Comparison of ENCODE assay signal across 9 mouse cellular contexts in genomic region chr6:100502961-100503782, GRCm38 (mm10).
A peak's percentile ranks its signal among the peaks of the same experiment; 100 is the strongest.
DNase-seq lines count a peak whose midpoint lies in the region; ATAC-seq and TF ChIP-seq lines count a peak whose summit lies in the region.
"Had no signal": no experiment of that assay in that cellular context is flagged by ENCODE, and none has a peak within 500 bp of the region (broad histone marks: within the 10 kb centered on the region; RNA-seq: fewer than 3 reads in every experiment).

No protein-coding gene starts in this region.

- peaks cover 13% of the 10 kb centered on the region for H3K27me3 ChIP-seq in neural tube, embryonic 15.5 days (replicated peaks)

- H3K36me3 ChIP-seq in neural tube, embryonic 15.5 days = no peaks in the 10 kb centered on the region

- no peaks in the 10 kb centered on the region for H3K9me3 ChIP-seq in neural tube, embryonic 15.5 days (replicated peaks)

- H3K9ac ChIP-seq in neural tube, embryonic 15.5 days (replicated peaks) = no peak overlapping the region

- DNase-seq in layer of hippocampus, adult 2 months (ENCODE audit: low spot score in 2 of 2) = peak; percentile 13 to 16
- DNase-seq in layer of hippocampus, adult 9-10 months (ENCODE audit: low spot score) = no peak
- DNase-seq in adrenal gland, postnatal 14 days = peak; percentile 86
- peak; percentile 72 for DNase-seq in heart, postnatal 4 days
- peak; percentile 33 for DNase-seq in lung, postnatal 10 days
- DNase-seq in spleen, adult 12 weeks (ENCODE audit: low spot score) = no peak

- WGBS in neural tube, embryonic 15.5 days = 63% methylated on average over 14 of the region's 14 CpGs

- no peak for TF ChIP-seq POLR2A in embryonic fibroblast, embryonic 13.5 days (IDR thresholded peaks at IDR 0.05; ENCODE audit: low read depth, low read length)

- no peak for TF ChIP-seq CTCF in layer of hippocampus, adult 2 months (conservative IDR thresholded peaks at IDR 0.05)
- no peak for TF ChIP-seq CTCF in embryonic fibroblast, embryonic 13.5 days (IDR thresholded peaks at IDR 0.05; ENCODE audit: borderline replicate concordance, insufficient read depth, low read length)

- H3K4me1 ChIP-seq in embryonic fibroblast, embryonic 13.5 days (ENCODE audit: control insufficient read depth, insufficient read depth, low read length) = peaks cover 24% of the 10 kb centered on the region
- peaks cover 32% of the 10 kb centered on the region for H3K4me1 ChIP-seq in neural tube, embryonic 15.5 days

- H3K4me2 ChIP-seq in neural tube, embryonic 15.5 days = no peak overlapping the region

- no peak for ATAC-seq in neural tube, embryonic 15.5 days (ENCODE audit: low FRiP score)

- H3K27ac ChIP-seq in layer of hippocampus, adult 2 months = no peak overlapping the region
- peak overlapping the region; percentile 19; the same call in 1 of the 2 replicates for H3K27ac ChIP-seq in embryonic fibroblast, embryonic 13.5 days (ENCODE audit: insufficient read depth, low read length)
- H3K27ac ChIP-seq in neural tube, embryonic 15.5 days (replicated peaks) = no peak overlapping the region

- H3K4me3 ChIP-seq in layer of hippocampus, adult 2 months = no peak overlapping the region
- no peak overlapping the region for H3K4me3 ChIP-seq in embryonic fibroblast, embryonic 13.5 days (ENCODE audit: insufficient read depth, low read length)
- no peak overlapping the region for H3K4me3 ChIP-seq in neural tube, embryonic 15.5 days (replicated peaks)
- H3K4me3 ChIP-seq: myocyte had no signal

Comparison
In these comparisons a context has a peak if more than half of its experiments do, and no peak if none do; other contexts are left out.
1. DNase-seq: peak in layer of hippocampus, adult 2 months (2 of 2), adrenal gland, postnatal 14 days (single experiment), heart, postnatal 4 days (single experiment) and lung, postnatal 10 days (single experiment); none in layer of hippocampus, adult 9-10 months (single experiment) and spleen, adult 12 weeks (single experiment).